Mouse (Mus musculus) brain, embryonic 14.5 days (tissue): ENCODE results near the gene Pde4d.

Experiments
- CTCF ChIP-seq: fragments of 200-500 bp; IDR thresholded peaks from 2 replicates; pipeline ENCODE4 v1.5.1; 2012; ENCODE audit warnings: inconsistent platforms, mild to moderate bottlenecking, moderate library complexity, borderline replicate concordance; ENCODE audit not compliant: insufficient read depth, insufficient read length; ENCODE audit errors: extremely low read depth
- POLR2A ChIP-seq: fragments of 200-500 bp; IDR thresholded peaks from 2 replicates; pipeline ENCODE4 v1.6.1; 2012; ENCODE audit warnings: mild to moderate bottlenecking, inconsistent platforms, borderline replicate concordance; ENCODE audit not compliant: poor library complexity, insufficient read depth, insufficient read length, severe bottlenecking; ENCODE audit errors: extremely low read depth

- TF ChIP-seq CTCF: no peak
- TF ChIP-seq POLR2A: no peak
These were observed 40.1 kb downstream of the Pde4d start for GRCm38 (mm10) chr13:108489825-108490224.
